Mouse (Mus musculus): ENCODE data around the gene Crtc2.
"Not testable (repeated sequence)": the region's sequence is repeated elsewhere in the genome, so short reads cannot be mapped to it uniquely, and the experiment has no call there.

Crtc2 gene

DNA sequence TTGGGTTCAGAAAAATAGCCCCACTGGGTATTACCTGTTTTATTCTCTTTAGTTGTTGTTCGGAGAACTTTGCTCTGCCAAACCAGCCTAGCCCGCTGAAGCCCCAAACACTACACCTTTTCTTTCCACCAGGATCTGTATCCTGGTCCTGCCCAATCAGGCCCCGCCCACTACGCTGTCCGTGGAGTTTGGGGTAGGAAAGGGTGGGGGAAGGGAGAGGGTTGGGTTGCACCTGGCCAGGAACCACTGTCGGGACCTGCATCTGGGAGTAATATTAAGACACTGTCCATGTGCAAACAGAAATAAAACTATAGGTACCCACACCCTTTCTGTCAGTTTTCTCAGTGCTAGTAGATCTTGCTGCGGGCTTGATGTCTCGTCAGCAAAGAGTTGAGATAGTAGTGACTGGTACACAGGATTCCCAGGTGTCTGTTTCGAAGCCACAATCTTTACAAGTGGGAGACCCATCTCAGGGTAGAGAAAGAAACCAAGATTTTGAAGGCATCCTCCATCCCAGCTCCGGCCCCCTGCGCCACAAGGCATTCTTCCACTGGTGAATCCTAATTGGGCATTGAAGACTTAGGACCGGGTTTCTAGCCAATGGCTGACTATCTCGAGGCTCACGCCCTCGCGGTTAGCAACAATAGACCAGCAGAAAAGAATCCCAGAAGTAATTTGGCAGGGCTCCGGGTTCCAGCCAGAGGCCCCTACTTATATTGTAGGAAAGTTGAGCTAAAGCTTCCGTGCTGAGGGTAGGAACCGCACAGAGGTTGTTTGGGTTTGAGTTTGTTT, 10.8 kb upstream of the Crtc2 start, which contains the start of gene Creb3l4:
Gene Creb3l4, minus strand, starts transcription at position 529 of the 792 bp plus-strand sequence.
- no peak for DNase-seq (ENCODE audit: low spot score)

DNA sequence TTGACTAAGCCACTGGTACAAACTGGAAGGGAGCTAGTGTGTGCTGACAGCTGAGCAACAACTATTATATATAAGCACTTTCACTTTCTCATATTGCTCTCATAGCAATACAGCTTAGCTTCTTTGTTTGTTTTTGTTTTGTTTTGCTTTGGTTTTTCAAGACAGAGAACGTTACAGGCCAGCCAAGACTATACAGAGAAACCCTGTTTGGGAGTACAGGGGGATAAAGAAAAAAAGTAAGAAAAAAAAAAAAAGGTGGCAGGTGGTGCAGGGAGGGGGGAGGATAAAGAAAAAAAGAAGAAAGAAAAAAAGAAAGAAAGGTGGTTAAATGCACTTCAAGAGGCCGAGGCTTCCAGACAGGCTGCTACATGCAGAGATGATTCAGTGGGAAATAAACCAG, 8.6 kb upstream of the Crtc2 start:
- no peak for DNase-seq (ENCODE audit: low spot score)

DNA sequence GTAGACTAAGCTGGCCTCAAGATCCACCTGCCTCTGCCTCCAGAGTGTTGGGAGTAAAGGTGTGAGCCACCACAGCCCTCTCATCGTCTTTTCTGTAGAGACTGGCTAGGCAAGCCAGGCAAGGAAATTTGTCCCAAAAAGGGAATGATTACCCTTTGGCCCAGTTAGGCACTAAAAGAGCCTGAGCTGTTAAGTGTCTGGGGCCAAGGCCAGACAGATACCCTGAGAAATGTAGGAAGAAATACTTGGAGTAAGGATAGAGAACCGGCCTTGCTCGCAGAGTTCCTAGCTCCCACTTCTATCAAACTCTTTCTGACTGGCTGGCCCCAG, 6.4 kb upstream of the Crtc2 start:
- DNase-seq (ENCODE audit: low spot score) = no peak

DNA sequence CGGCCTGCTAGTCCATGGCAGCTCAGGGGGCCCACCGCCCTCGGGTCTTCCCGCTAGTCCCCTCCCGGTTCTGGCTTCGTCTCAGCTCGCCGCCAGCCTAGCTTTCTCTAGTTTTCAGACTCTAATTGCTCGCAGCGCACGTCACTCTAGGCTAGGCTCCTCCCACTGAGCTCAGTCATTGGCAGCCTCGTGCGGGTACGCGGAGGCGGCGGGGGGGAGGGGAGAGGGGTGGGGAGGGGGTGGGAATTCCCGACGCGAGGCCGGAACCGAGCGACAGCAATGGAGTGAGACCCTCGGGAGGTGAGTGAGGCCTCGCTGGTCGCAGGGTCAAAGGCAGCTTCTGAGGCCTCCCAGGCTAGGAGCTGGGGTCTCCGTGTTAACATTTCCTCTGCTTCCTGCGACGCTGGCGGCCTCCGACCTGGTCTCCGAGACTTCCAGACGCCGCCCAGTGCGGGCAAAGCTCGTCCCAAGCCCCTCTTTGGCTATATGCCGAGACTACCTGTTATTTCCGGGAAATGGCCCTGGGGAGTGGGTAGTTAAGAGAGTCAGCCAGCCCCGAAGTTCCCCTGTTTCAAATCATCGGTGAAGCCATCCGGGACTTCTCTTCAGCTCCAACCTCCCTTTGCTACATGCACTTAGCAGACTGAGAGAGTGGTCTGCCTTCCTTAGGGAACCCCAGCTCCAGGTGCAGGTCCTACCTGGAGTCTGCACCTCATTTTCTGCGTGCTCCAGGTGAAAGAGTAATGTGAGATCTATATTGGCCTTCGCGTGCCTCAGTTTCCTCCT, 5.8 kb upstream of the Crtc2 start, which contains the start of gene Slc39a1:
Gene Slc39a1, plus strand, starts transcription at position 213 of the 786 bp plus-strand sequence.
- DNase-seq (ENCODE audit: low spot score) = peak; percentile 95

DNA sequence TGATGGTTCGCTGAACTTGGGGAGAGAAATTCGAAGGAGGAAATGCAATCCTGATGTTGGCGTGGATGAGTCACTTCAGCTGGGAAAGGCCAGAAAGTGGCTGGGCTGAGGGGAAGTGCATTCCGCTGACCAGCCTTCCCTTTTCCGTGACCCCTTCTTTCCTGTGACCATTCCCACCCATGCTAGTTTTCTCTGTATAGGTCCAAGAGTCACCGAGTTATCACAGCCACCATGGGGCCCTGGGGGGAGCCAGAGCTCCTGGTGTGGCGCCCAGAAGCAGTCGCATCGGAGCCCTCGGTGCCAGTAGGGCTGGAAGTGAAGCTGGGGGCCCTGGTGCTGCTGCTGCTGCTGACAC, 5.2 kb upstream of the Crtc2 start:
- DNase-seq (ENCODE audit: low spot score) = peak; percentile 46

DNA sequence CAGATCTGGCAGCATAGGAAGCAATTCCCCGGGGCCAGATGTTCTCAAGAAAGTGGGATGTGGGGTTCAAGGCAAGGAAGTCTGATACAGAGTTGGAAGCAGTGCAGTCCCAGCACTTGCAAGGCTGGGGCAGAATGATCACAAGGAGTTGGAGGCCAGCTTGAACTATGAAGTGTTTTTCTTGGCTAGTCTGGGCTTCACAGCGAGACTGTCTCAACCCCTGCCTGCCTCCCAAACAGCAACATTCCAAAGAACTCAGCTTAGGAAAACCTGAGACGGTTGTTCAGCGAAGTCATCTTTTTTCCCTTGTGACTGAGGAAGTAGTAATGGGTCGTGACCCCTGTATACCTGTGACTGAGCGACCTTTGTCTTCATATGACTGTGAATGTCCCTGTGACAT, 3.2 kb upstream of the Crtc2 start:
- DNase-seq (ENCODE audit: low spot score) = no peak

DNA sequence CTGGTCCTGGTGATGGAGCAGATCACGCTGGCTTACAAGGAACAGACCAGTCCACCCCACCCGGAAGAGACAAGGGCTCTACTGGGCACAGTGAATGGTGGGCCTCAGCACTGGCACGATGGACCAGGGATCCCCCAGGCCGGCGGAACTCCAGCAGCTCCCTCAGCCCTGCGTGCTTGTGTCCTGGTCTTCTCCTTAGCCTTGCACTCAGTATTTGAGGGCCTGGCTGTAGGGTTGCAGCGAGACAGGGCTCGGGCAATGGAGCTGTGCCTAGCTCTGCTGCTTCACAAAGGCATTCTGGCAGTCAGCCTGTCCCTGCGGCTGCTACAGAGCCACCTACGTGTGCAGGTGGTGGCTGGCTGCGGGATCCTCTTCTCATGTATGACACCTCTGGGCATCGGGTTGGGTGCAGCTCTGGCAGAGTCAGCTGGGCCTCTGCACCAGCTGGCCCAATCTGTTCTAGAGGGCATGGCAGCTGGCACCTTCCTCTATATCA, 2.2 kb upstream of the Crtc2 start:
- not testable (repeated sequence) for DNase-seq (ENCODE audit: low spot score)

DNA sequence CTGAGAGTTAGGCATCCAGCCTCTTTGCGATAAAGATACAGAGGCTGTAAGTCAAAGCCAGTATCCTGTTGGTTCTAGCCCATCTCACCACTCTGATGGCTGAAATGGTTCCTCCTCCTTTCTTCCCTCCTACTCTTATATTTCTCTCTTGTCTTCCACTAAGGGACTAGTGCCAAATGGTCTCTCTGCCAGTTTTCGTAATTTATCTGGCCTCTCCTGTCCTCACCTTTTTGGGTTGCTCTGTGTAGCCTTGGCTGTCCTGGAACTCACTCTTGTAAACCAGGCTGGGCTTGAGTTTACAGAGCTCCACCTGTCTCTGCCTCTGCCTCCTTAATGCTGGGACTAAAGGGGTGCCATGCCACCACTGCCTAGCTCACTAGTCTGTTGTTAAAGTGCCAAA, 1.3 kb upstream of the Crtc2 start:
- not testable (repeated sequence) for DNase-seq (ENCODE audit: low spot score)

DNA sequence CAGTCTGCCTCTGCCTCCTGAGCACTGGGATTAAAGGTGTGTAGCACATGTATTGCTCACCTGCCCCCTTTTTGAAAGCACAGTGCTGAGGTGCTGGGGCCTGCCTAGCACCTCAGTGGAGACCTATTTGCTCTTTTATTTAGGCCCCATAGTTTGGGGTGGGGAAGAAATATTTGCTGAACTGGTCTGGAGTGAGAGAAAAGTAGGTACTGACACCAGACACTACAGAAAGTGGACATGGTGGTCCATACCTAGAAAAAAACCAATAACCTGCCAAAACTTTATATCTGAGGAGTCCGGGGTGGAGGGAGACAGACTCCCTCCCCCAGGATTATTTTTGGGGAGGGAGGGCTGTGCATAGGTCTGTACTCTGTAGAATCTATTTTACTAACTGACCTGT, 789 bp upstream of the Crtc2 start:
- DNase-seq (ENCODE audit: low spot score) = not testable (repeated sequence)

DNA sequence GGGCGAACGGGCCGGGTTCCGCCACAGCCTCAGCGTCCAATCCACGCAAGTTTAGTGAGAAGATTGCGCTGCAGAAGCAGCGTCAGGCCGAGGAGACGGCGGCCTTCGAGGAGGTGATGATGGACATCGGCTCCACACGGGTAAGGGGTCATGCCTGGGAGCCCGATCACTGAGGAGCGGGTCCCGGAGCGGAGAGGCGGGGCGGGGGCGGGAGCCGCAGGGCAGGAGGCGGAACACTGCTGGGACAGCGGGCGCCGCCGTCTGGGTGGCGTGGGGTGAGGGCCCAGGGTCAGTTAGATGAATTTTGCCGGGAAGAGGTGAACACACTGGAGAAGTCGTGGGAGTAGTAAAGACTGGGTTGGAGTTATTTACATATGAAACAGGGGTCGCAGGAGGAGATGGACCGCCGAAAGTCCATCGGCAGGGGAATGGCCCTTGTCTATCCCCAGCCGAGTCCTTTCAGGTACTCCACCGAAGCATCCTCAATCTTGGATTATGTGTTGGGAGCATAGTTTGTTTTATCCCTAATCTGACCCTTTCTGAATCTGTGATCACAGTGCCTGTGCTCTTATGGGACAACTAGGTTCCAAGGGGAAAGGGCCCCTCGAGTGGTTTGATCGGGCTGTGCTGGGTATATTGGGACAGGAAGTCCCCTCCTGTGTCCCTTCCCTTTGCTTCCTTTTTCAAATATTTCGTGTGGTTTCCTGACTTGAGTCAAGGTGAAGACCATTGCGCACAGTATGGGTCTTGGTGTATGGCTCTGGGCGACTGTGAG, 643 bp downstream of the Crtc2 start:
- no peak for DNase-seq (ENCODE audit: low spot score)

DNA sequence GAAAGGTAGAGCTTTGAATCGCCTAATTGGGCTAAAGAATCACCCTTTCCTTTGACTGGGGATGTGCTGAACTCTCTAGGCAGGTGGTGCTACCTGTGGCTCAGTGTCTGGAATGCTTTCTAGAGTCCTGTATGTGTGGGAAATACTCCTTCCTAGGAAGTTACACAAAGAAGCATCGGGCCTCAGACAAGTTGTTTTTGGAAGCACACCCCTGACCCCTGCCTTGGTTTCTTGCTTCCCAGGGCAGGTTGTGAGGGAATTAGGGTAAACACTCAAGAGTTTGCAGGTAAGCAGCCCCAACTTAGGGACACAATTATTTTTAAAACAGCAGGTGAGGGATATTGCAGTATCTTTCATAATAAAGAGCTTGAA, 1.2 kb downstream of the Crtc2 start:
- DNase-seq (ENCODE audit: low spot score) = no peak

DNA sequence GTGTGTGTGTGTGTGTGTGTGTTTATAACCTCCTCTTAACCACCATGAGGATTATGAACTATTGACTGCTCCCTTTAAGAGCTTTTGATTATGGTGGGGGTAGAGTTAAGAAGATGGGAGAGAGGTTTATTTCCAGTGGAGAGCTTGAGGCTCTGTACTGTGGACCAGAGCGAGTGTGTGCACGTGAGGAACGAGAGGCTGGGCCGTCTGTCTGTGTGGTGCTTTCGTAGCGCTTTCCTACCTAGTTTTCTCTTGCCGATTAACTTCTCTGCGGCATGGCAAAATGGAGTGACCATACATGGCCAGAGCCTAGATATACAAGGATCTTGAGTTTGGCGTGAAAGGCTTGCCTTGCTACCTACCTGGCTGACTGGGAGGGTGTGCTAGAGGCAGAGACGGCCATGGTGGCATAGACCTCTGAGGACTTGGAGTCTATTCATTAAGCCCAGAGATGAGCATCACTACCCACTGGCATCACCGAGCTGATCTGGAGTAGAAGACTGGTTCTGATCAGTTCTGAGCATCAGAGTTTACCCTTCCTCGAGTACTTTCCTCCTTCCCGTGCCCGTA, 1.9 kb downstream of the Crtc2 start:
- DNase-seq (ENCODE audit: low spot score) = no peak

DNA sequence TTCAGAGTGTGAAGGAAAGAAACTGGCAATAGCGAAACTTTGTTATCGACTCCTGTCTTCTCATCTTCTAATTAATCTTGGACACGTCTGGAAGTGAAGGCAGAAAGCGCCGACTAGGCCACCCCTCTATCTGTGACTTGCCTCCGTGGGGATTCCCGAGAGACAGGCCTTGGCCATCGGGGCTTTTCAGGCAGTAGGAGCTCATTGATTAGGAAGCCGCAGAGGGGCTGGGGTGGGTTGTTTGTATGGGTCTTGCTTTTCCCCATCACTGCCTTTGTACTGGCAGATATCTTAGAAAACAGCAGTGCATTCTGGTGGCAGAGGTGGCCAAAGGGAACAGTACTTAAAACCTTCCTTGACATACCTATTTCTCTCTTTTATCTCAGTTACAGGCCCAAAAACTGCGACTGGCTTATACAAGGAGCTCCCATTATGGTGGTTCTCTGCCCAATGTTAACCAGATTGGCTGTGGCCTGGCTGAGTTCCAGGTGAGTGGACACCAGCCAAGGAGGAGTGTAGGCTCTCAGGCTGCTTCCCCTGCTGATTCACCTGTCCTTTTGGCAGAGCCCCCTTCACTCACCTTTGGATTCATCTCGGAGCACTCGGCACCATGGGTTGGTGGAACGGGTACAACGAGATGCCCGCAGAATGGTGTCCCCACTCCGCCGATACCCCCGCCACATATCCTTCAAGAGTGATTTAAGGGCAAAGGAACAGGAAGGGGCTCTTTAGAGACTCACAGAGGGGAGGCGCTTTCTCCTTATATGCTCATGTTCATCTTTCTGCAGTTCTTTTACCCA, 3.0 kb downstream of the Crtc2 start:
- DNase-seq (ENCODE audit: low spot score) = peak; percentile 46

DNA sequence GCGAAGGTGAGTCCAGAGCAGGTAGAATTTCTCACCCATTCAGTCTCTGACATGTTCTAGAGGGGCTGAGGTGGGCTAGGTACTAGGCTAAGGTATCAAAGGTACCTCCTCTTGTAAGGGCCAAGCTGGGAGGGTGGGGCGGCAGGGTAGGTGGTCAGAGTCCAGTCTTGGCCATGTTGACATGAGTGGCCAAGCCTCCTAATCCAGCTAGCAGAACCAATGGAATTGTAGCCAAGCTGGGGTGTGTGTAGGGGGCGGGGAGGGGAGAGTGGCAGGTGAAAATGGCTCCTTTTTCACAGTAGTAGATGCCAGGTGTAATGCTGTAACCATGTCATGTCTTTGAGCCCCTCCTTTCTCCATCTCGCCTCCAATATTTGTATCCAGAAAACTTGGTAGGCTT, 4.6 kb downstream of the Crtc2 start:
- DNase-seq (ENCODE audit: low spot score) = no peak

DNA sequence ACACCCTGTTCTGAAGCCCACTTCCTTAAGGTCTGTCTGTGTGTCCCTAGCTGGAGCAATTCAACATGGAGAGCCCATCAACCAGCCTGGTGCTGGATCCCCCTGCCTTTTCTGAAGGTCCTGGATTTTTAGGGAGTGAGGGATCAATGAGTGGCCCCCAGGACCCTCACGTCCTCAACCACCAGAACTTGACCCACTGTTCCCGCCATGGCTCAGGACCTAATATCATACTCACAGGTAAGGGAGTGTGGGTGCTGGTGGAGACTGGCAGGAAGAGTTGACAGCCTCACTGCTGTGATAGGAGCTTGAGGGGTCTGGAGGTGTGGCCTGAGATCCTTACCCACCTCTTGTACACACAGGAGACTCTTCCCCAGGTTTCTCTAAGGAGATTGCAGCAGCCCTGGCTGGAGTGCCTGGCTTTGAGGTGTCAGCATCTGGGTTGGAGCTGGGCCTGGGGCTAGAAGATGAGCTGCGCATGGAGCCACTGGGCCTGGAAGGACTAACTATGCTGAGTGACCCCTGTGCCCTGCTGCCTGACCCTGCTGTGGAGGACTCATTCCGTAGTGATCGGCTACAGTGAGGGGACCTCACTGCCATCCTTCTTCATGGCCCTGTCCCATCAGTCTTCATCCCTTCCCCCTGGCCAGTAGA, 9.3 kb downstream of the Crtc2 start:
- no peak for DNase-seq (ENCODE audit: low spot score)

DNA sequence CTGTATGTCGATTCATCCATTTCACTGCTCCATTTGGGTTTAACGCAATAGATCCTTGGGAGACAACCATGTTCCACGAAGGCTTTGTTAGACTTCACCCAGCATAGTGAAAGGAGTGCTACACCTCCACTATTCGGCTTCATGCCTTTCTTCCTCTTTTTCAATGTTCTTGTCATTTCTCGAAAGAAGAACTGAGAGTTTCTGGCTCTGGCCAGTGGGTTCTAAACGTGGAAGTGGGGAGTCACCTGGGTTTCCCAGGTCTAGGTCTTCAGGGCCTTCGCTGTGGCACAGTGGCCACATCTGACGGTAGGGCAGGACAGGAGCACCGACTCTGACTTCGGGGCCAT, 10.7 kb downstream of the Crtc2 start:
- DNase-seq (ENCODE audit: low spot score) = no peak

DNA sequence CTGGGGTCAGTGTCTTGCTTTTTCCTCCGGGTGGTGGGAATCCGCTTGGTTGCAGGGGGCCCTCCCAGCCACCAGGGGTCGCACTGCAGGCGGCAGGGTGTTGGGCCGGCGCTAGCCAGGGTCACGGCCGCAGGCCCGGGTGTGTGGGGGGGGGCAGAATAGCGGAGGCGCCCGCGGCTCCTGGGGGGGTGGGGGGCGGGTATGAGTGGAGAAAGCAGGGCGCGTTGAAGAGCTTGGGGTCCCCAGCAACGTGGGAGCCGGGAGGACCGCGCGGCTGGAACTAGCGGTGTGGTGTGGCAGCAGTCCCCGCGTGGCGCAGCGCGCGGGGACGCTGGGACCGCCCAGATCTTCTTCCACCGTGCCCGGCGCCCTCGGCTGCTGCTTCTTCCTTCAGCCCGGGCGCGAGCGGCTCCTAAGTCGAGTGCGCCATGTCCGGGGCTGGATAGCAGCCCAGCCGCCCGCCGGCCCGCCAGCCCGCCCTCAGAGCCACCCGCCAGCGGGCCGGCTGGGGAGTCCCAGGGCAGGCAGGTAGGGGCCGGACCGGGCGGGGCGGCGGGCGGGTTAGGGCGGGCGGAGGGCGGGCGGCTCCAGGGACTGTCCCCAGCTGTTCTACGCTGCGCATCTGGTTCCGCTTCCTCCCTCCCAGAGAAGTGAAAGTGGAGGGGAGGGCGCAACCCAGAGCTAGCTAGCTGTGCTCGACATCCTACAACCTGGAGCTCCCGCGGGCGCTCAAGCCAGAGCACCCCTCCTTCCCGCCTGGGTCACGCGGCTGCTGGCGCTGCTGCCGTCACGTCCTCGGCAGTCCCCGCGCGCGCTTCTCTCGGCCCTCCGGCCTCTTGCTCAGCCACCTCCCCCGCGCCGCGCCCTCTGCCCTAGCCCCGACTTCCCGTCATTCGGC, 11.3 kb downstream of the Crtc2 start, which contains the start of gene Dennd4b:
Gene Dennd4b, plus strand, starts transcription at position 152 of the 898 bp plus-strand sequence.
- peak; percentile 91 for DNase-seq (ENCODE audit: low spot score)

DNA sequence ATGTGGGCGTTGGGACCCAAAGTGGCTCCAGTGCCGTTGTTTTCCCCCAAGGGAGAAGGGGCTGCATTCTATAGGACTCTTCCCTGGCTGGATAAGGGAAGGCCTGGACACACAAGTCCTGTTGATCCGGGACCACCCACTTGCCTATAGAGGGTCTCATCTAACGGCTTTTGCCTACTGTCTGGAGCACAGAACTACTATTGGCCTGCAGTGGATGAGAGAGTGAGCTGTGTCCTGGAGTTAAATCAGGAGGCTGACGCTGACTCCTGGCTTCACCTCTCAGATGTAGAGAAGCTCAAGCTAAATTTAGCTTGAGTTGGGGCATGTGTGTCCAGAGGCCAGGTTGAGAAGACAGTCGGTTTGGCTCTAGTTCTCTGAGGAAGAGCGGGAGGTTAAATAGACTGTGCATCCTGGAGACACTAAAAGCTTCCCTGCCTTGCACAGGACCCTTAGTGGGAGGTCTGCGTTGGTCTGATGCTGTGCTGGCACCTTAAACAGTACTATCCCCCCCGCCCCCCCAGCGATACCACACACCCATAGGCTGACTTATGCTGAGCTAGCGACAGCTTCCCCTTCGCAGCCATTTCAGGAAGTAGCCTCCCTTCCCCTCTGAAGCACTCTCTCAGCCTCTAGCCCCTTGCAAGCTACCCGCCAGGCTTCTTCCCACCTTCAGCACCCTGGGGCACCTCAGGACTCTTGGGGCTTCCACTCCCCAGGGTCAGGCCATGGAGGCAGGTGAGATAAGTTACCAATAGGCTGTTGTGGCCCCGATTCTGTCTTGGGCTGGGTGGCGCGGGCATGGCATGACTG, 12.2 kb downstream of the Crtc2 start:
- peak; percentile 61 for DNase-seq (ENCODE audit: low spot score)

Measured in MN1 (cell line).